Mouse (Mus musculus) skeletal muscle tissue, postnatal 0 days (tissue): ENCODE results near the gene Ldhal6b. TPM values are rescaled to one million over a fixed set of nuclear protein-coding genes. Genes with fewer than 3 reads are reported as not detected.

Source experiments
- microRNA-seq, 2 experiments: library from miRNA; unstranded; fragments of <30 nt; microRNA quantifications; one replicate each; pipeline ENCODE4; 2016
- polyA plus RNA-seq: library from polyadenylated mRNA; unstranded; fragments of >200 nt; fragmentation: Nextera tagmentation; extraction: Ambion mirVana; gene quantifications from 2 replicates; pipeline ENCODE4 v1.2.1, GENCODE M21; 2015

Ldhal6b gene
- not detected in 2 replicates for polyA plus RNA-seq

GRCm38 (mm10) chr17:5418545-5418944, at the start of gene Ldhal6b:
TSS of gene Ldhal6b (minus strand) at chr17:5418767.

GRCm38 (mm10) chr17:5440159-5440971, 21.8 kb upstream of the Ldhal6b start, which contains the start of gene Tmem242:
TSS of gene Tmem242 (minus strand) at chr17:5440259.

Small RNA genes within 50 kb of the gene (microRNA-seq; reads per million reads assigned to microRNA genes)
- 0 reads per million in 2 experiments for gene Gm22475

Other genes with a start within 250 kb of the Ldhal6b start
- gene Tmem242, start 21.5 kb upstream of the Ldhal6b start, polyA plus RNA-seq, result 122 and 134 TPM in 2 replicates
- gene Zdhhc14, start 73.8 kb upstream of the Ldhal6b start, polyA plus RNA-seq, result 1.7 and 2.6 TPM in 2 replicates